Mouse (Mus musculus): ENCODE results near the gene Rab40c.

The Rab40c gene

GRCm38 (mm10) chr17:25919144-25919785 is at the start of gene Rab40c:
Gene Rab40c (minus strand): TSS chr17:25919727.
- peak; percentile 31 to 36 for DNase-seq (ENCODE audit: low spot score in 2 of 2)

GRCm38 (mm10) chr17:25968176-25968575 is 48.6 kb upstream of the Rab40c start:
- DNase-seq (ENCODE audit: low spot score in 2 of 2), result no peak

GRCm38 (mm10) chr17:25967652-25968051 is 48.1 kb upstream of the Rab40c start:
- DNase-seq (ENCODE audit: low spot score in 2 of 2), result no peak

- DNase-seq (ENCODE audit: low spot score in 2 of 2), result no peak
Measured at GRCm38 (mm10) chr17:25964271-25964670, 44.7 kb upstream of the Rab40c start.

- DNase-seq (ENCODE audit: low spot score in 2 of 2), result no peak
Measured at GRCm38 (mm10) chr17:25962413-25962905, 42.9 kb upstream of the Rab40c start.

- DNase-seq (ENCODE audit: low spot score in 2 of 2), result no peak
Measured at GRCm38 (mm10) chr17:25961566-25961965, 42.0 kb upstream of the Rab40c start.

GRCm38 (mm10) chr17:25959630-25960467 is 40.3 kb upstream of the Rab40c start:
- DNase-seq (ENCODE audit: low spot score in 2 of 2), result no peak

GRCm38 (mm10) chr17:25958771-25959494 is 39.4 kb upstream of the Rab40c start:
- DNase-seq (ENCODE audit: low spot score in 2 of 2), result no peak

- DNase-seq (ENCODE audit: low spot score in 2 of 2), result no peak
Measured at GRCm38 (mm10) chr17:25957586-25958051, 38.1 kb upstream of the Rab40c start.

GRCm38 (mm10) chr17:25956631-25957030 is 37.1 kb upstream of the Rab40c start:
- DNase-seq (ENCODE audit: low spot score in 2 of 2), result no peak

GRCm38 (mm10) chr17:25956201-25956600 is 36.7 kb upstream of the Rab40c start:
- DNase-seq (ENCODE audit: low spot score in 2 of 2), result no peak

GRCm38 (mm10) chr17:25955736-25956135 is 36.2 kb upstream of the Rab40c start:
- DNase-seq (ENCODE audit: low spot score in 2 of 2), result no peak

- no peak for DNase-seq (ENCODE audit: low spot score in 2 of 2)
Measured at GRCm38 (mm10) chr17:25954671-25955070, 35.1 kb upstream of the Rab40c start.

GRCm38 (mm10) chr17:25953161-25953560 is 33.6 kb upstream of the Rab40c start:
- DNase-seq (ENCODE audit: low spot score in 2 of 2), result no peak

GRCm38 (mm10) chr17:25951803-25952623 is 32.5 kb upstream of the Rab40c start, which contains the start of gene A930017K11Rik:
Gene A930017K11Rik (minus strand): TSS chr17:25952565.
- no peak for DNase-seq (ENCODE audit: low spot score in 2 of 2)

- DNase-seq (ENCODE audit: low spot score in 2 of 2), result no peak
Measured at GRCm38 (mm10) chr17:25951225-25951802, 31.8 kb upstream of the Rab40c start.

- no peak for DNase-seq (ENCODE audit: low spot score in 2 of 2)
Measured at GRCm38 (mm10) chr17:25950706-25951105, 31.2 kb upstream of the Rab40c start.

- DNase-seq (ENCODE audit: low spot score in 2 of 2), result no peak
Measured at GRCm38 (mm10) chr17:25949981-25950380, 30.5 kb upstream of the Rab40c start.

GRCm38 (mm10) chr17:25948051-25948450 is 28.5 kb upstream of the Rab40c start:
- DNase-seq (ENCODE audit: low spot score in 2 of 2), result no peak

GRCm38 (mm10) chr17:25947576-25947975 is 28.0 kb upstream of the Rab40c start:
- DNase-seq (ENCODE audit: low spot score in 2 of 2), result no peak

GRCm38 (mm10) chr17:25946891-25947290 is 27.4 kb upstream of the Rab40c start:
- no peak for DNase-seq (ENCODE audit: low spot score in 2 of 2)

Measured in right cerebral cortex, postnatal 36 days (tissue).